Mouse (Mus musculus) embryo, embryonic 11.5 days (tissue): ENCODE results near the gene Vsig1.

Experiments
- DNase-seq: peaks from one replicate; pipeline ENCODE4 v3.0.0-alpha.2; 2012; ENCODE audit warnings: low read depth, low spot score

The Vsig1 gene

GRCm38 (mm10) chrX:140907360-140907759 is at the start of gene Vsig1:
Vsig1 (plus strand) TSS chrX:140907608.
- no peak for DNase-seq

- no peak for DNase-seq
Measured at GRCm38 (mm10) chrX:140862760-140863159, 44.6 kb upstream of the Vsig1 start.

- no peak for DNase-seq
Measured at GRCm38 (mm10) chrX:140863431-140863830, 44.0 kb upstream of the Vsig1 start.

GRCm38 (mm10) chrX:140887193-140887592 is 20.2 kb upstream of the Vsig1 start:
- no peak for DNase-seq

- no peak for DNase-seq
Measured at GRCm38 (mm10) chrX:140891796-140892195, 15.6 kb upstream of the Vsig1 start.

- DNase-seq = no peak
Measured at GRCm38 (mm10) chrX:140903487-140903886, 3.9 kb upstream of the Vsig1 start.

- no peak for DNase-seq
Measured at GRCm38 (mm10) chrX:140921321-140921720, 13.9 kb downstream of the Vsig1 start.

- DNase-seq = no peak
Measured at GRCm38 (mm10) chrX:140932066-140932465, 24.7 kb downstream of the Vsig1 start.

GRCm38 (mm10) chrX:140933263-140933662 is 25.9 kb downstream of the Vsig1 start:
- no peak for DNase-seq

- no peak for DNase-seq
Measured at GRCm38 (mm10) chrX:140936271-140936670, 28.9 kb downstream of the Vsig1 start.

GRCm38 (mm10) chrX:140953618-140954017 is 46.2 kb downstream of the Vsig1 start:
- DNase-seq = no peak

GRCm38 (mm10) chrX:140956272-140956940 is 49.0 kb downstream of the Vsig1 start, which contains the start of the genes Psmd10 and Atg4a:
Psmd10 (minus strand) TSS chrX:140956728.
Atg4a (plus strand) TSS chrX:140956907.
- DNase-seq = peak; percentile 89

GRCm38 (mm10) chrX:140956959-140957358 is 49.6 kb downstream of the Vsig1 start:
- no peak for DNase-seq

GRCm38 (mm10) chrX:140978943-140979342 is 71.5 kb downstream of the Vsig1 start:
- no peak for DNase-seq

GRCm38 (mm10) chrX:140979546-140979945 is 72.1 kb downstream of the Vsig1 start:
- no peak for DNase-seq

- no peak for DNase-seq
Measured at GRCm38 (mm10) chrX:140980163-140980562, 72.8 kb downstream of the Vsig1 start.

- DNase-seq = no peak
Measured at GRCm38 (mm10) chrX:140983206-140983960, 76.0 kb downstream of the Vsig1 start.

- no peak for DNase-seq
Measured at GRCm38 (mm10) chrX:140984795-140985194, 77.4 kb downstream of the Vsig1 start.

- DNase-seq = no peak
Measured at GRCm38 (mm10) chrX:140985256-140985655, 77.8 kb downstream of the Vsig1 start.
